Mouse (Mus musculus): ENCODE results near the gene Dytn. TPM values are rescaled to one million over a fixed set of nuclear protein-coding genes. Genes with fewer than 3 reads are reported as not detected.

The Dytn gene
- polyA plus RNA-seq, 1 experiment: not detected

DNA sequence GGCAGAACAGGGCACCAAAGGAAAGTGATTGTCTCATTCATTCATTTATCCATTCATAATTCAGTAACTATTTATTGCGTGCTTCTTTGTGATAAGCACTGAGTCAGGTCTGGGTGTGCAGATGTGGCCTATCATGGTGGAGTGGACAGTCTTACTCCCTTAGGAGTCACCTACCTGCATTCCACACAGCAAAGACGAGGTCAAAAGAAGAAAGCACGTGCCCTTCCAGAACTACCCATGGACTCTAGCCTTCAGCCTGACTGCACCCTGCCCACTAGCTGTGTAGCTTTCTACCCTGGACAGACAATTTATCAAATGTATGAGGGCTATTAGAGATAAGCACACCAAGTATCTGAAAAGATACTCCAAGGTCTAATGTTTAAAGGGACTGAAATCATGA, 10.8 kb downstream of the Dytn start:
- H3K27me3 ChIP-seq (replicated peaks; ENCODE audit: control insufficient read depth, insufficient read depth, low read length): no peaks in the 10 kb centered on the region
- TF ChIP-seq POLR2A (IDR thresholded peaks at IDR 0.05; ENCODE audit: low read depth, low read length): no peak
- no peak for TF ChIP-seq CTCF (conservative IDR thresholded peaks at IDR 0.05; ENCODE audit: insufficient read depth, insufficient read length, low read depth, low read length)
- no peaks in the 10 kb centered on the region for H3K36me3 ChIP-seq (ENCODE audit: control insufficient read depth, insufficient read depth, low read length)
- 79% methylated on average over 3 of the region's 3 CpGs for WGBS
- H3K4me3 ChIP-seq (ENCODE audit: insufficient read depth, low read depth, low read length): no peak overlapping the region
- no peak overlapping the region for H3K27ac ChIP-seq (ENCODE audit: insufficient read depth, low read depth, low read length)
- no peaks in the 10 kb centered on the region for H3K4me1 ChIP-seq (ENCODE audit: control insufficient read depth, insufficient read depth, low read length)
- no peak for DNase-seq

DNA sequence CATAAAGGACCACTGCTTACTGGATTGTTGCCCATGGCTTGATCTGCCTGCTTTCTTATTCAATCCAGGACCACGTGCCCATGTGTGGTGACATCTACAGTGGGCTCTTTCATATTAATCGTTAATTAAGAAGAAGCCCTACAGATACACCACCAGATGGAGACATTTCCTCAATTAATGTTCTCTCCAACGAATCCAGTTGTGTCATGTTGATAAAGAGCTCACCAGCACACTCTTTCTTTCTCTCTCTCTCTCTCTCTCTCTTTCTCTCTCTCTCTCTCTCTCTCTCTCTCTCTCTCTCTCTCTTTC, 17.9 kb downstream of the Dytn start:
- H3K36me3 ChIP-seq (ENCODE audit: control insufficient read depth, insufficient read depth, low read length): no peaks in the 10 kb centered on the region
- TF ChIP-seq CTCF (conservative IDR thresholded peaks at IDR 0.05; ENCODE audit: insufficient read depth, insufficient read length, low read depth, low read length) (peak; percentile 16; the same call in 1 of the 2 replicates), POLR2A (IDR thresholded peaks at IDR 0.05; ENCODE audit: low read depth, low read length) (no peak)
- H3K27ac ChIP-seq (ENCODE audit: insufficient read depth, low read depth, low read length): no peak overlapping the region
- H3K4me1 ChIP-seq (ENCODE audit: control insufficient read depth, insufficient read depth, low read length): no peaks in the 10 kb centered on the region; the same call in 1 of the 2 replicates
- no peak overlapping the region for H3K4me3 ChIP-seq (ENCODE audit: insufficient read depth, low read depth, low read length)
- peak; percentile 48 for DNase-seq
- H3K27me3 ChIP-seq (replicated peaks; ENCODE audit: control insufficient read depth, insufficient read depth, low read length): no peaks in the 10 kb centered on the region
- 3% methylated on average over 3 of the region's 3 CpGs for WGBS

DNA sequence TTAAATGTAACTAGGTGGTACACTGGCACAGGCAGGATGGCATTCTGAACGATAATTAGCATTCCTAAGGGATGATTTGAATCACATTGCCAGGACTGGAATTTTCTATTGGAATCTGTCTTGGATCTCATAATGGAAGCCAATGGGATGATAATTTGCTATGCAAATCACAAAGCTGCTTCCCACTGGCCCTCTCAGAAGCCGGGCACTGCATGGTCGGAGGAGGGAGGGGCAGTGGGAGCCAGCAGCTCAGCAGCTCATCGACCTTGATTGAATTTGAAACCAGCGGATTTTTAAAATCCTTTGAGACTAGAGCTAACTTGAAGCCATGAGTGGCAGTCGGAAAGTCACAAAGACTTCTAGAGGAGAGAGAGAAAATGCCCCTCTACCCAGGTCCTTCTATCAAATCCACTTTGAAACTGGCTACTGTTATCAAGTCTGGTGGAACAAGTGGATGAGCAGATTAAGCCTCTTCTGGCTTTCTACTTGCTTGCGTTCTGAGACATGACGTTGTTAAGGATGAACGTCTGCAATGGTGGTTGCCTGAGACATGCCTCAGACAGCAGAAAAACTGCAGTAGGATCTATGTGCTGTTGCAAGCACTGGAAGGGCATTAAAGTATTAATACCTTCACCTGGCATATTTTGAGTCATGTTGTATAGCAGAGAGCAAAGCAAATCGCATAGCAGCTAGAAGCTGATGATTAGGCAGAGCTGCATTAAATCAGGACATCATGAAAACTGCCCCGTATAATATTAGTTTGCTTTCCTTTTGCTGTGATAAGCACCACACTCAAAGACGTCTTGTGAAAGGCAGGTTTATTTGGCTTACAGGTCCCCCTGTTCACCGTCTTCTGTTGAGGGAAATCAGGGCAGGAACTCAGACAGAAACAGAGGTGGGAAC, 18.5 kb downstream of the Dytn start:
- H3K36me3 ChIP-seq (ENCODE audit: control insufficient read depth, insufficient read depth, low read length): no peaks in the 10 kb centered on the region

DNA sequence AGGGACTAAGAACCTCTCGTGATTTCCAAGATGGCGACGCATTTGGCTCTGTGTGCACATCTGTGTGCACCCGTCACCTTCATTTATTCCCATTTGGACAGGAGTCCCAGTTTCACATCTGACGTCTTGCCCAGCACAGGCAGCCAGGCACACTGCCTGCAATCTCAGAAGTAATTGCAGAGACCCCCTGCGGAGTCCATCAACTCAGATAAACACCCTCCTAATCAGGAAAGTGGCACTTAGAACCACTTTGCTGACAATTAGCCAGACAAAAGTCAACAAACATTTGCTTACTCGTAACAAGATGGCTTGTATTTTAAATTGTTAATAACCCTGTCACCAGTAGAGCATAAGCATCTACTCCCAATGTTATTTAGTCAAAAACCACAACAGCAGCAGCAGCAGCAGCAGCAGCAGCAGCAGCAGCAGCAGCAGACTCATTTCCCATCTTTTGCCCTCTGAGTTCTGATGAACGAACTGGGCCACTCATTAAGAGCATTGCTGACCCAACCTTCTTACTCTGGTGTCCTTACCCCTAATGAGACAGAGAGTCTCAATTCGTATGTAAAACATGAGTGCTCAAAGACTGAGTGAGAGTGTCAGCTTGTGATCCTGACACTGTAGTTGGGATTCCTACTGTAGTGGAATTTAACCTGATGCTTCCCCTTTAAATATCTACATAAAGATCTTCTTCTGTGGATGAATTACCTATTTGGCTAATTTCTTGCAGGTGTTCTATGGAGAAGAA, 19.4 kb downstream of the Dytn start:
- 40% methylated on average over 9 of the region's 9 CpGs for WGBS
- Histone ChIP-seq H3K27ac (ENCODE audit: insufficient read depth, low read depth, low read length) (no peak overlapping the region), H3K4me1 (ENCODE audit: control insufficient read depth, insufficient read depth, low read length) (no peaks in the 10 kb centered on the region; the same call in 1 of the 2 replicates), H3K4me3 (ENCODE audit: insufficient read depth, low read depth, low read length) (no peak overlapping the region), H3K27me3 (replicated peaks; ENCODE audit: control insufficient read depth, insufficient read depth, low read length) (no peaks in the 10 kb centered on the region), H3K36me3 (ENCODE audit: control insufficient read depth, insufficient read depth, low read length) (no peaks in the 10 kb centered on the region)
- DNase-seq: no peak
- TF ChIP-seq POLR2A (IDR thresholded peaks at IDR 0.05; ENCODE audit: low read depth, low read length) (no peak), CTCF (conservative IDR thresholded peaks at IDR 0.05; ENCODE audit: insufficient read depth, insufficient read length, low read depth, low read length) (no peak)

More for the DNA sequence above, 18.5 kb downstream of the Dytn start:
- Histone ChIP-seq H3K27me3 (replicated peaks; ENCODE audit: control insufficient read depth, insufficient read depth, low read length) (no peaks in the 10 kb centered on the region), H3K4me1 (ENCODE audit: control insufficient read depth, insufficient read depth, low read length) (no peaks in the 10 kb centered on the region; the same call in 1 of the 2 replicates), H3K4me3 (ENCODE audit: insufficient read depth, low read depth, low read length) (no peak overlapping the region), H3K27ac (ENCODE audit: insufficient read depth, low read depth, low read length) (no peak overlapping the region)
- no peak for DNase-seq
- TF ChIP-seq CTCF (conservative IDR thresholded peaks at IDR 0.05; ENCODE audit: insufficient read depth, insufficient read length, low read depth, low read length) (no peak), POLR2A (IDR thresholded peaks at IDR 0.05; ENCODE audit: low read depth, low read length) (no peak)
- WGBS: 28% methylated on average over 13 of the region's 13 CpGs

DNA sequence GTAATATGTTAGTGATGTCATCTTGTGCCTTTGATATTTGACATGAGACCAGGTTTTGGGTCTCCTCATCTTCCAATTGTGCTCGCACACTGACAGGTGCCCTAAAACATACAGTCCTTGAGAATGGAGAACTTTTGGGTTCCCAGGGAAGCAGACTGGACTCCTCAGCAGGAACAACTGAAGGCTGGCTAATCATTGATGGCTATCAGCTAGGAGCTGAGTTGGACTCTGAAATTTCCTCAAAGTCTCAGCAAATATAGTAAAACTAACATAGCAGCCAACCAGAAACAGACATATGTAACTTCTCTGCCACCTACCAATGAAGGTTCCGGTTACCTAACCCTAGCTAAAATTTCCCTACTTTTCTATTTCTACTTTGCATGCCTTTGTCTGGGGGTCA, 20.6 kb downstream of the Dytn start:
- TF ChIP-seq POLR2A (IDR thresholded peaks at IDR 0.05; ENCODE audit: low read depth, low read length) (no peak), CTCF (conservative IDR thresholded peaks at IDR 0.05; ENCODE audit: insufficient read depth, insufficient read length, low read depth, low read length) (no peak)
- WGBS: 76% methylated on average over 2 of the region's 2 CpGs
- H3K27ac ChIP-seq (ENCODE audit: insufficient read depth, low read depth, low read length): no peak overlapping the region
- no peaks in the 10 kb centered on the region for H3K27me3 ChIP-seq (replicated peaks; ENCODE audit: control insufficient read depth, insufficient read depth, low read length)
- H3K4me3 ChIP-seq (ENCODE audit: insufficient read depth, low read depth, low read length): no peak overlapping the region
- H3K36me3 ChIP-seq (ENCODE audit: control insufficient read depth, insufficient read depth, low read length): no peaks in the 10 kb centered on the region
- no peaks in the 10 kb centered on the region; the same call in 1 of the 2 replicates for H3K4me1 ChIP-seq (ENCODE audit: control insufficient read depth, insufficient read depth, low read length)
- peak; percentile 20 for DNase-seq

DNA sequence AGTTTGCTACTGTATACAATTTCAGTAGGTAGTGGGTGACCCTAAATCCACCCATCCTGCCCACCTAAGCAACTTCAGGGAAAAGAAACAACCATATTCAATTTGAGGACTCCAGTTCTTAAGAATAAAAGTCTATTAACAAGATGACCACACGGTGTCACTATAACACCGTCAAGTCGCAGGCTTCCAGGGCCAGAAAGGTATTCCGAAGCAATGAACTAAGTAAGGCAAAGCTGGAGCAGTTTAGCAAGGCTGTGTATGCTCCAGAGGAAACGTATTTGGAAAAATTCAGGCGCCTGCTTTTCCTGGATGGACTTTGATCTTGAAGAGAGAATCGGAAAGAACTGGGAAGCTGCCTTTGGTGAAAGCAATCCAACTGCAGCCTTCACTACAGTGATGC, 27.1 kb downstream of the Dytn start:
- Histone ChIP-seq H3K27me3 (replicated peaks; ENCODE audit: control insufficient read depth, insufficient read depth, low read length) (peaks cover 2% of the 10 kb centered on the region; the same call in 1 of the 2 replicates), H3K27ac (ENCODE audit: insufficient read depth, low read depth, low read length) (no peak overlapping the region), H3K4me1 (ENCODE audit: control insufficient read depth, insufficient read depth, low read length) (no peaks in the 10 kb centered on the region), H3K36me3 (ENCODE audit: control insufficient read depth, insufficient read depth, low read length) (no peaks in the 10 kb centered on the region), H3K4me3 (ENCODE audit: insufficient read depth, low read depth, low read length) (no peak overlapping the region)
- TF ChIP-seq POLR2A (IDR thresholded peaks at IDR 0.05; ENCODE audit: low read depth, low read length): no peak
- TF ChIP-seq CTCF (conservative IDR thresholded peaks at IDR 0.05; ENCODE audit: insufficient read depth, insufficient read length, low read depth, low read length): peak; percentile 74
- under 1% methylated on average over 7 of the region's 7 CpGs for WGBS
- peak; percentile 49 for DNase-seq

DNA sequence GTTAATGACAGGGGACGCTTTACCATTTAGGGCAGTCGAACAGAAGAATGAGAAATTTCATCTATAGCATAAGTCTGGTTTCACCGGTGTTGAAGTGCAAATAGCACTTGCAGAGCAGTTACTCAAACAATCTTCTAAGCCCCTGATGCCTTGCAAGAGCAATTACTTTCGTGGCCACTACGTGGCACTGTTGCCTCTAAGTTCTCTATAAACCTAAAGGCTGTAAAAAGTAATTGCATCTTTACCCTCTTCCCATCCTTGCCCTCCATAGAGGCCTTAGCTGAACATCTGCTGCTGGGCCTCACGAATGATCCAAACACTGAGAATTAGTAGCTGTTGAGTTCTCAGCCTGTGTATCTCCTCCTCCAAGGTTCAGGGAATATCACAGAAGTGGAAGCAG, 28.7 kb downstream of the Dytn start:
- Histone ChIP-seq H3K27ac (ENCODE audit: insufficient read depth, low read depth, low read length) (no peak overlapping the region), H3K4me1 (ENCODE audit: control insufficient read depth, insufficient read depth, low read length) (no peaks in the 10 kb centered on the region), H3K36me3 (ENCODE audit: control insufficient read depth, insufficient read depth, low read length) (no peaks in the 10 kb centered on the region), H3K4me3 (ENCODE audit: insufficient read depth, low read depth, low read length) (no peak overlapping the region), H3K27me3 (replicated peaks; ENCODE audit: control insufficient read depth, insufficient read depth, low read length) (peaks cover 2% of the 10 kb centered on the region; the same call in 1 of the 2 replicates)
- TF ChIP-seq CTCF (conservative IDR thresholded peaks at IDR 0.05; ENCODE audit: insufficient read depth, insufficient read length, low read depth, low read length) (peak; percentile 36), POLR2A (IDR thresholded peaks at IDR 0.05; ENCODE audit: low read depth, low read length) (no peak)
- 7% methylated on average over 6 of the region's 6 CpGs for WGBS
- DNase-seq: peak; percentile 45

Data from kidney, adult 2 months (tissue).